Mouse (Mus musculus): Measurements from ENCODE around the gene Gdf15.

GRCm38 (mm10) chr8:70645501-70646224 is 13.4 kb upstream of the Gdf15 start:
- TF ChIP-seq CTCF (IDR thresholded peaks at IDR 0.05) (no peak), EP300 (IDR thresholded peaks at IDR 0.05) (peak; percentile 47; the same call in 1 of the 2 replicates)

Measured in lung, postnatal 0 days (tissue).